ENCODE assay signal across 23 mouse cellular contexts in genomic region chr7:73611866-73612751, GRCm38 (mm10).
DNase-seq lines count a peak whose midpoint lies in the region; ATAC-seq lines count a peak whose summit lies in the region.
"Had no signal": no experiment of that assay in that cellular context is flagged by ENCODE, and none has a peak within 500 bp of the region (broad histone marks: within the 10 kb centered on the region; RNA-seq: fewer than 3 reads in every experiment).

No protein-coding gene starts in this region.

- no peaks in the 10 kb centered on the region for H3K36me3 ChIP-seq in embryonic facial prominence, embryonic 15.5 days
- H3K36me3 ChIP-seq in limb, embryonic 13.5 days, result no peaks in the 10 kb centered on the region
- H3K36me3 ChIP-seq: heart, embryonic 13.5 days; lung, embryonic 15.5 days; neural tube, embryonic 13.5 days had no signal

- ATAC-seq in embryonic facial prominence, embryonic 15.5 days (ENCODE audit: insufficient number of reproducible peaks, low FRiP score, low TSS enrichment, low read depth), result no peak
- no peak for ATAC-seq in limb, embryonic 13.5 days (ENCODE audit: low FRiP score, low read depth)
- ATAC-seq: forebrain, embryonic 13.5 days; Patski had no signal

- no peak overlapping the region for H3K9ac ChIP-seq in embryonic facial prominence, embryonic 15.5 days
- H3K9ac ChIP-seq in limb, embryonic 13.5 days, result no peak overlapping the region; the same call in 1 of the 2 replicates
- H3K9ac ChIP-seq: forebrain, embryonic 13.5 days; hindbrain, embryonic 14.5 days; liver, embryonic 14.5 days; lung, embryonic 15.5 days; neural tube, embryonic 13.5 days had no signal

- no peaks in the 10 kb centered on the region for H3K27me3 ChIP-seq in embryonic facial prominence, embryonic 15.5 days
- no peaks in the 10 kb centered on the region for H3K27me3 ChIP-seq in limb, embryonic 13.5 days
- H3K27me3 ChIP-seq: forebrain, embryonic 13.5 days; heart, embryonic 13.5 days; lung, embryonic 15.5 days; neural tube, embryonic 13.5 days; Patski had no signal

- peak overlapping the region; percentile 76 for H3K27ac ChIP-seq in embryonic facial prominence, embryonic 15.5 days (replicated peaks)
- peak overlapping the region; percentile 90 for H3K27ac ChIP-seq in limb, embryonic 13.5 days
- H3K27ac ChIP-seq: hindbrain, embryonic 14.5 days; kidney, postnatal 0 days; liver, embryonic 14.5 days; macrophage; neural tube, embryonic 13.5 days had no signal

- peak; percentile 20 to 25 for DNase-seq in adrenal gland, postnatal 36 days
- no peak for DNase-seq in adrenal gland, postnatal 4 days (ENCODE audit: low spot score in 2 of 2)
- DNase-seq in NIH3T3 (ENCODE audit: low read depth), result peak; percentile 67
- DNase-seq in right cerebral cortex, postnatal 25 days, result no peak
- DNase-seq in thymus, postnatal 14 days, result no peak
- DNase-seq in urinary bladder, postnatal 36 days (ENCODE audit: low spot score in 2 of 2), result no peak
- DNase-seq: cerebellum, adult 9-11 months; heart, adult 11 months; heart, postnatal 36 days; kidney, adult 18-20 months had no signal

- no peaks in the 10 kb centered on the region for H3K9me3 ChIP-seq in embryonic facial prominence, embryonic 15.5 days (replicated peaks)
- H3K9me3 ChIP-seq in limb, embryonic 13.5 days, result no peaks in the 10 kb centered on the region
- H3K9me3 ChIP-seq: forebrain, embryonic 13.5 days; heart, embryonic 13.5 days; lung, embryonic 15.5 days; neural tube, embryonic 13.5 days had no signal

- peaks cover 24% of the 10 kb centered on the region for H3K4me1 ChIP-seq in embryonic facial prominence, embryonic 15.5 days
- peaks cover 58% of the 10 kb centered on the region for H3K4me1 ChIP-seq in limb, embryonic 13.5 days

- 64% methylated on average over 12 of the region's 12 CpGs for WGBS in embryonic facial prominence, embryonic 15.5 days
- 73% methylated on average over 12 of the region's 12 CpGs for WGBS in limb, embryonic 13.5 days

- no peak overlapping the region for H3K4me2 ChIP-seq in embryonic facial prominence, embryonic 15.5 days (replicated peaks)
- peak overlapping the region; percentile 19 for H3K4me2 ChIP-seq in limb, embryonic 13.5 days (replicated peaks)
- H3K4me2 ChIP-seq: forebrain, embryonic 13.5 days; heart, embryonic 13.5 days; hindbrain, embryonic 14.5 days; lung, embryonic 15.5 days; midbrain, embryonic 11.5 days; neural tube, embryonic 13.5 days had no signal

- H3K4me3 ChIP-seq in embryonic facial prominence, embryonic 15.5 days (replicated peaks), result no peak overlapping the region
- H3K4me3 ChIP-seq in limb, embryonic 13.5 days, result no peak overlapping the region
- H3K4me3 ChIP-seq: erythroblast, embryonic 14.5 days; forebrain, embryonic 13.5 days; heart, embryonic 13.5 days; lung, embryonic 15.5 days; neural tube, embryonic 13.5 days had no signal

Comparison
In these comparisons a context has a peak if more than half of its experiments do, and no peak if none do; other contexts are left out.
1. DNase-seq: peak in adrenal gland, postnatal 36 days (2 of 2) and NIH3T3 (single experiment); none in adrenal gland, postnatal 4 days (0 of 2), right cerebral cortex, postnatal 25 days (single experiment), thymus, postnatal 14 days (single experiment) and urinary bladder, postnatal 36 days (0 of 2).